Mouse (Mus musculus) small intestine, adult 2 months (tissue): Measurements from ENCODE around the gene Bex2.
"Not testable (repeated sequence)": the region's sequence is repeated elsewhere in the genome, so short reads cannot be mapped to it uniquely, and the experiment has no call there.

Source experiments
- CTCF ChIP-seq: fragments of 200-500 bp; IDR thresholded peaks from 2 replicates; pipeline ENCODE4 v1.5.1; 2012; ENCODE audit warnings: low read depth, mild to moderate bottlenecking, control low read depth, inconsistent platforms, low read length, moderate library complexity, mixed read lengths; ENCODE audit not compliant: insufficient replicate concordance, insufficient read length; ENCODE audit errors: extremely low read depth
- POLR2A ChIP-seq: fragments of 200-500 bp; IDR thresholded peaks from 2 replicates; pipeline ENCODE4 v1.6.1; 2012; ENCODE audit warnings: low read depth, mild to moderate bottlenecking, control low read depth, inconsistent platforms, low read length, moderate library complexity

DNA sequence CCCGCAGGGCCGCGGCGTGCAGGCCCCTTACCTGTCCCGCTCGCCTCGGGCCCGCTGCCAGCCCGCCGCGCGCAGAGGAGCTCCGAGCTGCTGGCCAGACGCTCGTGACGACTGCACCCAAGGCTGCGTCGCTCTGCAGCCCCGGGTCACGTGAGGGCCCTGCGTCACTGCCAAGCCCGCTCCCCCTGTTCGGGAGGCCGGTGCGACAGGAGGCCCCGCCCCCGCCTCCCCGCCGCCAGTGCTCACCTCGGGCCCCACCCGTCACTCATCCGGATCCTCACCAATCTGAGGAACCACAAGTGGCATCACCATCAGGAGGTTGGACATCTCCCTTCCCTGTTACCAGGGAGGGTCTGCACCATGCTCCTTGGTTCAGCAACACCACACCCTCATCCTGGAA is at the start of gene Bex2:
- TF ChIP-seq POLR2A, CTCF: not testable (repeated sequence)
